Mouse (Mus musculus) embryonic fibroblast, embryonic 13.5 days (primary cell): ENCODE measurements at regions not wholly inside any gene's neighbourhood (a gene's known extent, or its start where the extent isn't known, plus 50 kb on each side); places are given as distances from the start of the nearest gene placed in this dataset.

Experiments
- CTCF ChIP-seq: IDR thresholded peaks from 2 replicates; pipeline ENCODE4 v1.5.1; 2011; ENCODE audit warnings: mild to moderate bottlenecking, control low read depth, low read length, moderate library complexity, borderline replicate concordance; ENCODE audit not compliant: insufficient read depth
- POLR2A ChIP-seq: IDR thresholded peaks from 2 replicates; pipeline ENCODE4 v1.6.1; 2011; ENCODE audit warnings: low read depth, mild to moderate bottlenecking, control low read depth, low read length, moderate library complexity

- TF ChIP-seq CTCF (no peak), POLR2A (no peak)
Measured at GRCm38 (mm10) chr10:126690914-126691673, 210.1 kb downstream of the Atp23 start.
